Mouse (Mus musculus): Measurements from ENCODE around the gene Rps2.

Gene Rps2

DNA sequence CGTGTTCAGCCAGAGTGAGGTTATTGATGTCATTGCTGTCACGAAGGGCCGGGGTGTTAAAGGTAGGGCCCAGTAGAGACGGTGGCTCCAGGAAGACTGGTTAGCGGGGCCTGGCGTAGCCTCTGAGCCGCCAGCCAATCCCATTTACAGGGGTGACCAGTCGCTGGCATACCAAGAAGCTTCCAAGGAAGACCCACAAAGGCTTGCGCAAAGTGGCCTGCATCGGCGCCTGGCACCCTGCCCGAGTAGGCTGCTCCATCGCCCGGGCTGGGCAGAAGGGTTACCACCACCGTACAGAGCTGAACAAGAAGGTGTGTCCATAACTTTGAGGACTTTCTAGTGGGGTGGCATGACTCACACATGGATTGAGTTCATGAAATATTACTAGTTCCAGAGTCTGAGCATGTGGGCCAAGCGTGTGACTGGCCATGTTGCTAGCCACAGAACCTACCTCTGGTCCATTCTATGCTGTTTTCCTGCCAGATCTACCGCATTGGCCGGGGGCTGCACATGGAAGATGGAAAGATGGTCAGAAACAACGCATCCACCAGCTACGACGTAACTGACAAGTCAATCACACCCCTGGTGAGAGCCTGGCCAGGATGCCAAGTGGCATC lies 15.6 kb downstream of the Rps2 start:
- no peak for DNase-seq (ENCODE audit: low spot score)

DNA sequence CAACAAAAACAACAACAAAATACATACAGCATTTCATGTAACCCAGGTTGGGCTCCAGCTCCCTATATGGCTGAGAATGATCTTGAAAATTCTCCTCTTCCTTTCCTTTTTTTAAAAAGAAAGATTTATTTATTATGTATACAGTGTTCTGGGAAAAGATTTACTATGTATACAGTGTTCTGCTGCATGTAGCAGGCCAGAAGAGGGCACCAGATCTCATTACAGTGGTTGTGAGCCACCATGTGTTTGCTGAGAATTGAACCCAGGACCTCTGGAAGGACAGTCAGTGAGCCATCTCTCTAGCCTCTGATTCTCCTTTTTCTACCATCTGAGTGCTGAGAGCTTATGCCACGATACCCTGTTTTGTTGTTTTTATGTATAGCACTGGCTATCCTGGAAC lies 16.6 kb downstream of the Rps2 start:
- DNase-seq (ENCODE audit: low spot score): no peak

DNA sequence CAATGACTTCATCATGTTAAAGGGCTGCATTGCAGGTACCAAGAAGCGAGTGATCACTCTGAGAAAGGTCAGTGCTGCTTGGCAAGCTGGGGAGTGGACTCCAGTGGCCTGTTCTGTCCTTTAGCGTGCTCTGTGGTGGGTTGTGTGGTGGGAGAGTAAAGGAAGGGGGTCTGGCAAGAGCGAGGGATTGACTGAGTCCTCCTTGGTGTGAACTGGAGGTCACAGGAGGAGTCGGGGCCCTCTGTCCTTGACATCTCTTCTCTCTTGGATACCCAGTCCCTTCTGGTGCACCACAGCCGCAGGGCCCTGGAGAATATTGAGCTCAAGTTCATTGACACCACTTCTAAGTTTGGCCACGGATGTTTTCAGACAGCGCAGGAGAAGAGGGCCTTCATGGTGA lies 17.5 kb downstream of the Rps2 start:
- DNase-seq (ENCODE audit: low spot score): no peak

DNA sequence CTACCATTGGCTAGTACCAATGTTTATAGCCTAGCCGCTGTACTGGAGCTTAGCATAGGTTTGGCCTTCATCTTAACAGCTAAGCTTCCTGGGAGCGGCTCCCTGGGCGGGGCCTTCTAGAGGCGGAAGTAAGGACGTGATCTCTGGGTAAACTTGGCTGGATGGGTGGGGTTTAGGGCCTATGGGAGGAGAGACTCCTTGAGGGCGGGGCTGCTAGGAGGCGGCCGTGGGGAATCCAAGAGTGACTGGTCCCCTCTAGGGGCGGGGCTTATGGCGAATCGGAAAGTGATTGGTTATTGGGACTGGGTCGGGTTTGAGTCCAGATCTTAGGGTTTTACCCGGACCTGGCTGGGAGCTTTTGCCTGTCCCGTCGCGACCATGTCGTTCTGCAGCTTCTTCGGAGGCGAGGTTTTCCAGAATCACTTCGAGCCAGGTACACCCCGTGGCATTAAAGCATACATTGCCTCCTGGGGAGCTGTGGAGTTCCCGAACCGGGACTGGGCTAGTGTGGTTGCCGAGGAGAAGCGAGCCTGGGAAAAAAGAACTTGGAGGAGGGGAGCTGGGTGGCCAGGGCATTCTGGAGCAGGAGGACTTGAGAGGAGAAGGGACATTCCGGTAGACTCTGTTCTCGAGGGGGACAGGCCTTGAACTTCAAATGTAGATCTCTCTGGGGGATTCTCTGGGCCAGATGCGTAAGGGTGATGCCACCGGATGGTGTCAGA lies 18.6 kb downstream of the Rps2 start, which contains the start of gene Msrb1:
Msrb1 (plus strand) TSS at position 313 of the 722 bp plus-strand sequence.
- peak; percentile 83 for DNase-seq (ENCODE audit: low spot score)

DNA sequence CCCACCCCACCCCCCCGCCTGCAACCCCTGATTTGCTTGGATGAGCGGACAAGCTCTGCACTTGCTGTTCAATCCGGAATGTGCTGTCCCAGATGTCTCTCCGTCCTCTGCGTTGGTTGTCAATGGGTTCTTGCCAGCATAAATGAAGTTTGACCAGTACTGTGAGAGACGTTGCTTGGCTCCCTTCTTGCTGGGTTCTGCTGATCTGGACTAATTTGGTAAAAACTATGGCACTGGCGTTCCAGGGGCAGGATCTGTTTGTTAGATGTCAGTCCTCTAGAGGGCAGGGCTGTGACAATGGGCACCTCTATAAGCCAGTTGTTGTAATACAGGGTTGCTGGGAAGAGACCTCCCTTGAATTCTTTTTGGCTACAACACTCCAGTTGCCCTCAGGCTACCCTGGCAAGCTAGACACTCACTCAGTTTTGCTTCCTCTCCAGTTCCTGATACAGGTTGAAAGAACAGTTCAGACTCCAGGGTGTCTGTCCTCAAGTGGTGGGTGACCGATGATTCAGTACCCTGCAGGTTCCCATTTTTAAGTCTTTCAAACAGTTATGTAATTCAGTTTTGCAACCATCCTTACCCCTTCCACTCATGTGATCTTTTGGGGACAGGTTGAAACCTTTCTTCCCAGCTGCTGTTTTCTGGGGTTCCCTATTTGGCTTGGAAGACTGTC lies 19.4 kb downstream of the Rps2 start:
- DNase-seq (ENCODE audit: low spot score): no peak

DNA sequence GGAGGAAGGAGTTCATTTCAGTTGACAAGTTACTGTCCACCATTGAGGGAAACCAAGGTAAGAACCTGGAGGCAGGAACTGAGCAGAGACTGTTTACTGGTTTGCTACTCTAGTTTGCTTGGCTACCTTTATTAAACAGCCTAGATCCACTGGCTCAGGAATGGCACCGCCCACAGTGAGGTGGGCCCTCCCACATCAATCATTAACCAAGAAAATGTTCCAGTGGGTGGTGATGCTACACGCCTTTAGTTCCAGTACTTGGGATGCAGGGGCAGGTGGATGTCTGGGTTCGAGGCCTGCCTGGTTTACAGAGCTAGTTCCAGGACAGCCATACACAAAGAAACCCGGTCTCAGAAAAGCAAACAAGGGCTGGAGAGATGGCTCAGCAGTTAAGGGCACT lies 20.3 kb downstream of the Rps2 start:
- DNase-seq (ENCODE audit: low spot score): no peak

DNA sequence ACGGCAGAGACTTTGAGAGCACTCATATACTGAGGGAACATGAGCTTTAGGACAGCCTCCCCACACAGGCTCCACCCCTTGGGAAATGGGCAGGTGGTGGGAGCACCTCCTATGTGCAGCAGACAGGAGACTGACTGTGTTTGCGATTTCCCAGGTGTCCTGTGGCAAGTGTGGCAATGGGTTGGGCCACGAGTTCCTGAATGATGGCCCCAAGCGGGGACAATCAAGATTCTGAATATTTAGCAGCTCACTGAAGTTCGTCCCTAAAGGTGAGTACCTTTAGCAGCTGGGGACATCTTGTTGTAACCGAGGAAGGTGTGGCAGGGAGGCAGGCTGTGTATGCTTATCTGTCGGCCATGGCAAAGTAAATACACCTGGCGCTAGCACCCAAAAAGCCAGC lies 22.0 kb downstream of the Rps2 start:
- DNase-seq (ENCODE audit: low spot score): no peak

DNA sequence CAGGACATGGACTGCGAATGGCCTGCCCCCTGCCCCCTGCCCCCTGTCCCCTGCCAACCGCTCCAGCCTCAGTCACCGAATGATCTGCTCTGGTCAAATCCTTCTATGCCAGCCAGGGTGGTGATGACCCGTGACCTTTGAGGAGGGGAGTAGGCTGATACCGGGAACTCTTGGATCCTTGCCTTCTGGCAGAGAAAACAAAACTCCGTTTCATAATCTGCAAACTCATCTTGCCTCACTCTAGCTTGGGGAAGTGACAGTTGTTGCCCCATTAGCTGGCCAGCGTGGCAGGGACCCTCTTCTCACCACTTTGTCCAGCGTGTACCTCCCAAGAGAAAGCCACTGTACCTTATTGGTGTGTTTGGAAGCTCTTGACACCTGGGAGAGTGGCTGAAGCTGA lies 24.4 kb downstream of the Rps2 start:
- DNase-seq (ENCODE audit: low spot score): no peak

DNA sequence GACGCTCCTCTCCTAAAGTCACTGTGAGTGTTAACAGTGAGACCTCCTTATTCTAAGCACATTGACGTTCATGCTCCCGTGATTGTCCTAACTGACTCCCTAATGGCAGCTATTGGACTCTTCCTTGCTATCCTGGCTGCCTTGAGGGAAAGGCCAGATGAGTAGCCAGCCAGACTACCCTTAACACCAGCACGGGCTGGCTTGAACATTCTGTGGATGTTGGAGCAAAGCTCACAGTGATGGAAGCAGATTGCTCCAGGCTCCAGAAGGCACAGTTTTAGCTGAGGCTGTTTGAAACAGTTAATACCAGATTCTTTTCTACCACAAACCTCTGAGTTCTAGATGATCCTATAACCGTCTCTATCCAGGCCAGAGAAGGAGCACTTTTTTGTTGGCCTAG lies 26.0 kb downstream of the Rps2 start:
- no peak for DNase-seq (ENCODE audit: low spot score)

DNA sequence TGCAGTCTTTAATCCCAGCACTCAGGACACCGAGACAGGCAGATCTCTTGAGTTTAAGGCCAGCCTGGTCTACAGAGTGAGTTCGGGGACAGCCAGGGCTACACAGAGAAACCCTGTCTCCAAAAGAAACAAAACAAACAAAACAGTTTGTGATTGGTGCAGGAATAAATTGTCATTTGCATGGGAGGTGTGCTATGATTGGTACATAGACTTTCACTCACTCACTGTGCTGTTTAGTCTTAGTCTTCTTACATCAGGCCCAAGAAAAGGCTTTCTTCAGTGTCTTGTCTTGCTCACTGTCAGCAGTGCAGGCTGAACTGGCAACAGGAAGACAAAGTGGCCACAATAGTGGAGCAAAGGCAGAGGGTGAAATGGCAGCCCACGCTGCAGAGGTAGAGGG lies 26.5 kb downstream of the Rps2 start:
- DNase-seq (ENCODE audit: low spot score): no peak

DNA sequence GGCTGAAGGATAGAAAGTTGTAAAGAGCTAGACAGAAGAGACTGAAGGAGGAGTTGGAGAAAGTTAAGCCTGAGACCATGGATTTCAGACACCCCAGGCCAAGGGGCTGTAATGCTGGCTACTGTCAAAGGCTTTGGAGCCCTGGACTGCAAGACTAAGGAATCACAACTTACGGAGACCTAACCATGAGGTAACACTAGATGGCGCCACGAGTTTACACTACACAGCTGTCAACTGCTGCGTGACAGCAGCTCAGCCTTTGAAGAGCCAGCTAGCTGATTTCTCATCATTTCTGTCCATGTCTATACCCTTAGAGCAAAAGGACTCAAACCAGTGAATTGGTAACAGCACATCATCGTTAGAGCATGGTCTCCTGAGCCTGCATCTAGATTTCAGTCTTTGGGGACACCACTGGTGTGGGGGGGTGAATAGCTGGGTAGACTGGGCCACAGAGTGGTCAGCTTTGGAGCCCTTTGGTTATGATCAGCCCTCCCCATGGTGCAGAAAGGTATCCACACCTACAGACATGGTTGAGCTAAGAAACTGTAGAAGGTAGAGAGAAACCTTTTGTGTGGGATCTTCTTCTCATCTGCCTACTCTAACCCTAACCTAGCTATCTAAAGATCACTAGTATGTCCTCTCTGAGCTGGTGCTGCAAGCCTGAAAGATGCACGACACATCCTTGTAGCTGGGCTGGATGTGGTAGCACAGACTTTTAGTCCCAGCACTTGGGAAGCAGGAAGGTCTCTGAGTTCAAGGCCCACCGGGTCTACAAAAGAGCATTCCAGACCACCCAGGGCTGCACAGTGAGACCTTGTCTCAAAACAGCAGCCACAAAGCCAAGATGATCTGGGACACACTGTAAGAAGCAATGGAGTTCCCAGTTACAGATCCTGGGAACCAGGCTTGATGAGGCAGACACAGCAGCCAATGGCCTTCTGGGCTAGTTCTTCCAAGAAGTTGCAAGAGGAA lies 27.9 kb downstream of the Rps2 start:
- DNase-seq (ENCODE audit: low spot score): peak; percentile 94

DNA sequence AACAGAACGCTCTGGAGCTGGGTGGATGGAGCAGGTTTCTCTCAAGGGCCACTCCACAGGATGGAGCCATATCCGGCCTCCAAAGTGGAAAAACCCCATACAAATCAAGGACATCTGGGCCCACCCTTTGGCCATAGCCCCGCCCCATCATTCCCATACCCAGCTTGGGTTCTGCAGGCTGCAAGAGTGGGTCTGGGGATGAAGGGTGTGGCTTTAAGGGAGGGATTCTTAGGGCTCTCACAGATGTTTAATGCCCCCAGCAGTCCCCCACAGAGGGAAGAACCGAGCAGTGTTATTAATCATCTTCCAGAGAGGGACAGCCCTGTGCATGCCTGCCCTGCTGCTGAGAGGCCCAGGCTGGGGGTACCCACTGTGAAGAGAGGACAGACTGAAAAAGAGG lies 29.1 kb downstream of the Rps2 start:
- no peak for DNase-seq (ENCODE audit: low spot score)

DNA sequence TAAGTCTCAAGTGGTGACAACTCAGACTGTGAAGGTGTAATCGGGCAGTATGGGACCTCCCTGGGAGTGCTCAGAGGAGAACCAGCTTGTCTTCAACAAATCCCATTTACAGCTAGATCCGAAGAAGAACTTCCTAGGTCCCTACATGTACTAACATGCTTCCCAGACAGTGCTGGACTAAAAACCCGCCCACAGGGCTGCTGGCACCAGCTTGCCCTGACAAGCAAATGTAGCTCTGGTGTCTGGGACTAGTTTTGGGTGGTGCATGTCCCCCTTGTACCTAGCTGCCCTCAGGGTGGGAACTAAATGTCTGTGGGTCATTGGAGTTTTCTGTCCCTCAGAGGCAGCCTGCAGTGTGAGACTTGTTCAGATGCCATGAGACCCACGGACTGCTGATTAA lies 33.6 kb downstream of the Rps2 start:
- no peak for DNase-seq (ENCODE audit: low spot score)

DNA sequence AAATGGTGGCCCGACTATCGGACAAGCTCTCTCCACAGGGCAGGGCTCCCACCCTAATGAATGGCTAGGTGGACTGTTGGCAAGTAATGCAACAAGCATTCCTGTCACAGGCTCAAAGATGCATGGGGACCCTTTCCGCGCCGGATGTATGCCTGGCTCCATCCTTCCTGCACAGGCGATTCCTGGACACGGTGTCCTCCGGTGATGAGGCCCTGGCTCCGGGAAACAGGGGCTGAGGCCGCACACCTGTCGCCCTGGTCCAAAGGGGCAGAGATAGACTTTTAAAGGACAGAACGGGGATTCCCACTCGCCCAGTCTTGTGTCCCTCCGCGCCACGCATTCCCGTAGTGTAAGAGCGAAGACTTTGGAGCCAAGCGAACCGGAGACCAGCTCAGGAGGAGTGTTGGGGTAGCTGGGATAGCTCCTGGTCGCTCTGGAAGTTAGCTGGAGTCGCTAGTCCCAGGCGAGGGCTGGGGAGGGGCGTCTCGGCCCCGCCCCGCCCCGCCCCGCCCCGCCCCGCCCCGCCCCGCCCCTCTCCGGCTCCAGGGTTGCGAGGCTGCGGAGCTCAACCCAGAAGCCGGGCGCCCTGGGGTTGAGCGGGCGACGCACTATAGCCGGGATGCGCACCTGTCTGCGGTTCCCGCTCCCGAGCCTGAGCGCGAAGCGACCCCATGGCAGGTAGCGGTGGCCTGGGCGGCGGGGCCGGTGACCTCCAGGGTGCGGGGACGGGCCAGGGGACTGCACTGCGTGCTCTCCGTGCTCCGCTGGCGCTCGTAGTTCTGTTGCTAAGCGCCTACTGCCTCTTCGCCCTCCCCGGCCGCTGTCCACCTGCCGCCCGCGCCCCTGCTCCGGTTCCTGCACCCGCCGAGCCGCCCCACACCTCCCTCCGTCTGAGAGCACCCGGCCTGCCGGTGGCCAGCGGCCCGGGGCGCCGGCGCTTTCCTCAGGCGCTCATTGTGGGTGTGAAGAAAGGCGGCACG lies 34.8 kb downstream of the Rps2 start, which contains the start of gene Hs3st6:
Hs3st6 (plus strand) TSS at position 574 of the 980 bp plus-strand sequence.
- DNase-seq (ENCODE audit: low spot score): peak; percentile 72

DNA sequence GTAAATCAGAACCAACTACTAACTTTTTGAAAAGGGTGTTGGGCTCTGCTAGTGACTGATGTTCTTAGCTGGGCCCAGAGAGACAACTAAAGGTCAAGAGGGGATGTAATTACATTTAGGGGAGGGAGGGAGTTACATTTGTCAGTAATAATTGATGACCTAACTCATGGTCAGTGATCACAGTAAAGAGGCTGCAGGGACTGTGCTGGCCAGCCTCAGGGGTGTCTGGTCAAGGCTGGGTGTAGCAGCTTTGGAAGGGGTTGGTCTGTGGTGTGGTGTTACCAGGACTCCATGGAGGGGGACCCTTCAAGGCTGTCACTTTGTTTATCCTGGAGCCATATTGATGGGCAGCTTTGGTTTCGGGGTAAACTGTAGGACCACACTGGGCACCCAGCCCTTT lies 39.5 kb downstream of the Rps2 start:
- DNase-seq (ENCODE audit: low spot score): no peak

DNA sequence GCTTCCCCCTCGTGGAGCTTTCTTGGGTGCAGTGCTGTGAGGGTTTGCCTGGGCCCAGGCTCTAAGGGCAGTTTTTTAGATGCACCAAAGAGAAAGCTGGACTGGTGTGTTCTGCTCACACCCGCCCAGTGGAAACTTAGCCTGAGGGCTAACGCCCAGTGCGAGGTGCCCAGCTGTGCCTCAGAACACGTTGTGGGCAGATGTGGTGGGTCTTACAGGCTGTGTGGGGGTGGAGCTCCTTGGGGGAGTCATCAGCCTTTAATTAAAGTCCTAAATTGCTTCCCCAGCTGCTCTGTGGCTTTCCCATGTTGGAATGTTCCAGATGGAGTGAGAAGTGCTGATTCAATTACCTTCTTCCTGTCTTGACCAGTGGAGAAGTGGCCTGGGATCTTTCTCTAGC lies 43.2 kb downstream of the Rps2 start:
- peak; percentile 71 for DNase-seq (ENCODE audit: low spot score)

DNA sequence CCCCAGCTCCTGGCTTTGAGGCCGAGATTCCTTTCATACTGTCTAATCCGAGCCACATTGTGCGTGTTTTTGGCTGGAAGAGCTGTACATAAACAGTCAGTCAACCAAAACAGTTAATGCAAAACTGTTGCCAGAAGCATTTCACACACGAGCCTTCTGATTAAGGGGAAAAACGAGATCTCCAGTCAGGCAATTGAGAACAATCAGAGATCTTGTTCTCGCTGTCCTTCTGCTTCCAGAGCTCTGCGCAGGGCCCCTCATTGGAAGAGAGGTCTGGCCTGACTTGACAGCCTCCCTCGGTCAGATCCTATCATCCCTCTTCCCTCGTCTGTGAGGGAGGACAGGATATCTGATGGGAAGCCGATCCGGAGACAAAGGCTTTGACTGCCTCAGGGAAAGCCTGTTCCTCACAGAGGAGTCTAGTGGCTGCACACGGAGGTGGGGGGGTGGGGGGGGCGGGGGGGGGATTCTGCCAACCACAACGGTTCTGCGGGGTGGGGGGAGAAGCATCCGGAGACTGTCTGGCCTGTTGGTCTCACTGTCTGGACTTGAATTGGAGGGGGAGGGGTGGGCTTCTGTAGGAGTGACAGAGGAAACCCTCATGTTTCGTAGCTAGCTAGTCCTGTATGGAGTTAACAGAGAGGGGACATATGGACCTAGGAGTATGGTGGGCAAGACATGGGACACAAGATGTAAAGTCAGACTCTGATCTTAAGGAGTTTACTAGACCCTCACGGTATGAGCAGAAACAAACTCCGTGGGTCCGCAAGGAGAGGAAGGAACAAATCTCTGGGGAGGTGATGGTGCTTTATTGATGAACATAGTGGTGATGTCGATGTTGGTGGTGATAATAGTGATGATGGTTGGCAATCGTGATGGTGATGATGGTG lies 47.3 kb downstream of the Rps2 start:
- DNase-seq (ENCODE audit: low spot score): peak; percentile 74

DNA sequence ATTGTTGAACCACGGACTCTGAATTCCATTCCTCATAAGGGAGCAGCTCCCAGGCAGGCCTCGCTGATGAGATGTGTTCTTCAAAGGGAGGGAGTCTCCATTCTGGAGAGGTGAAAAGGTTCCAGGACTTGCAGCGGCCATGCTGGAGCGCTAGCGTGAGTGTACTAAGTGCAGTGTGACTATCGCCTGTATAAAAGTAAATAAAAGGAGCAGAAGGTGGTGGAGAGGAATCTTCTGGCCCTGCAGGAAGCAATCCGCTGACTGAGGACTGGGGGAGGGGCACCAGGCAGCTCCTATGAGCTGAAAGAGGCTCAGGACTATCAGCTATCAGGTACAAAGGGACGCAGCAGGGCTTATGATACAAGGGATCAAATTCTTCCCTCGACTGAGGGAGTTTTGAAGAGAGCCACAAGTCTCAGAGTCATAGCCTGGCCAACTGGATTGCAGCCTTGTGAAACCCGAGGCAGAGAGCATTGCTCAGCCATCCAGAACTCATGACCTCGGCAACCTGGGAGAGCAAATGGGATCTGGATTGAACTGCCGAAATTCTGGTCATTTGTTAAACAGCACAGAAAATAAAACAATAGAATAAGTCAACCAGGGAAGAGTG lies 48.5 kb downstream of the Rps2 start:
- DNase-seq (ENCODE audit: low spot score): no peak

DNA sequence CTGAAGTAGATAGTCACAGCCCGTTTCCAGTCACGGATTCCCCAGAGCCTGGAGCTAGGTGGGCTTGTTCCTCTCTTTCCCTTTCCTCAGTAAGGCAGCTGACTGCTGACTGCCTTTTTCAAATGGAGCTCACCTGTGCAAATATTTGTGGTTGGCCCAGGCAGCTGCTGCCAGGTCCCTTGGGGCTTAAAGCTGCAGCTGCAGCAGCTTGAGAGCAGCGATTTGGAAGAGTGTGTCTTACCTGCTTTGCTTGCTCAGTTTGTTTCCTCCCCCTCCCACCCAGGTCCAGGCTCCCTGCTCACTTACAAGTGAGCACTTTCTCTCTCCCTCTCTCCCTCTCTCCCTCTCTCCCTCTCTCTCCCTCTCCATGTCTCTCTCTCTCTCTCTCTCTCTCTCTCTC lies 51.2 kb downstream of the Rps2 start:
- no peak for DNase-seq (ENCODE audit: low spot score)

Measured in MN1 (cell line).